Mouse (Mus musculus) midbrain, embryonic 11.5 days (tissue): ENCODE measurements at regions not wholly inside any gene's neighbourhood (a gene's known extent, or its start where the extent isn't known, plus 50 kb on each side); places are given as distances from the start of the nearest gene placed in this dataset.

ENCODE experiments used
- ATAC-seq: fragments of 200-750 bp; cut with Nextera tagmentation; 2 replicates; pipeline ENCODE4 v1.8.0; 2017; ENCODE audit warnings: moderate TSS enrichment, moderate library complexity; ENCODE audit not compliant: low FRiP score
- DNase-seq: peaks from one replicate; pipeline ENCODE4 v3.0.0; 2015; ENCODE audit warnings: low spot score; ENCODE audit errors: missing footprints
- H3K27ac ChIP-seq: fragments of 300-500 bp; sonication (generic); 2 replicates; pipeline ENCODE4 v1.5.1; 2014; ENCODE audit warnings: low read depth, low read length
- H3K27me3 ChIP-seq: fragments of 300-500 bp; sonication (generic); 2 replicates; pipeline ENCODE4 v1.6.1; 2014; ENCODE audit warnings: mild to moderate bottlenecking, low read length, moderate library complexity, mixed read lengths; ENCODE audit not compliant: control insufficient read depth, insufficient read depth
- H3K36me3 ChIP-seq: fragments of 300-500 bp; sonication (generic); 2 replicates; pipeline ENCODE4 v1.6.1; 2014; ENCODE audit warnings: mild to moderate bottlenecking, low read length, moderate library complexity, mixed read lengths; ENCODE audit not compliant: control insufficient read depth, insufficient read depth
- H3K4me1 ChIP-seq: fragments of 300-500 bp; sonication (generic); 2 replicates; pipeline ENCODE4 v1.6.1; 2014; ENCODE audit warnings: low read length; ENCODE audit not compliant: control insufficient read depth, insufficient read depth
- H3K4me2 ChIP-seq: fragments of 300-500 bp; sonication (generic); 2 replicates; pipeline ENCODE4 v1.6.1; 2014; ENCODE audit warnings: mild to moderate bottlenecking, moderate library complexity
- H3K4me3 ChIP-seq: fragments of 300-500 bp; sonication (generic); 2 replicates; pipeline ENCODE4 v1.5.1; 2014; ENCODE audit warnings: low read depth, low read length
- H3K9ac ChIP-seq: fragments of 300-500 bp; sonication (generic); 2 replicates; pipeline ENCODE4 v1.6.1; 2014; ENCODE audit warnings: low read length
- H3K9me3 ChIP-seq: fragments of 300-500 bp; sonication (generic); 2 replicates; pipeline ENCODE4 v1.6.1; 2016; ENCODE audit warnings: low read length; ENCODE audit not compliant: control insufficient read depth
- WGBS: fragments of 180-500 bp; shearing (Covaris S2); extraction: QIAGEN DNeasy Blood & Tissue Kit; methylation state at CpG from one replicate; pipeline ENCODE4 v1.1.7; 2014; 5-methylcytosine and 5-hydroxymethylcytosine counted together

DNA sequence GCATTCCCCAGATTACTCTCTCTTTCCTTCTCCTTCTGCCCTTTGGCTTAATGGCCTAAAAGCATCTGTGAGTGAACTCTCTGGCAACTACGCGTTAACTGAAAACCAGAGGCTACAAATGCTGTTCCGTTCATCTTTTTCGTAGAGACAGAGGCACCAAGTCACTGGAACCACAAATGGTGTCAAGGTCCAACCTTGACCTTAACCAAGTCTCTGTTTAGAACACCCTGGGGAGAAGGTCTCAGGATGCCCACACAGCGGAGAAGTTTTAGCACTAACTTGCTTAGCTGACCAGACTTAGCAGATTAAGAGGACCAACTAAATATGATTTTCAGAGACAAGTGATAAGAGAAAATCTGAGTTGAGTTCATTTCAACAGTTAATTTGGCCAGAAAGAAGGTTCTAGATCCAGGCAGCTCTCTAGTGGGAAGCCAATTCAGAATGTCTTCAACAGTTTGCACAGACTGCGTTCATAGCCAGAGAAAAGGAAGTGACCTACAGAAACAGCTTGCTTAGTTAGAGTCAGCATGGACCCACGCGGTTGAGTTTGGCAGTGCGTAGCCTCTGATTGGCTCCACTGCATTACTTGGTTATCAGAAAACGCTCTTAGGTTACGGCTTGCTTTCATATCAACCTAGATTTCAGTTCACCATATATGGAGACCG, 169.8 kb downstream of the Ly86 start:
- DNase-seq (peak; percentile 92), ATAC-seq (no peak)
- Histone ChIP-seq H3K4me1 (peaks cover 11% of the 10 kb centered on the region; the same call in 1 of the 2 replicates), H3K27me3 (peaks cover 19% of the 10 kb centered on the region; the same call in 1 of the 2 replicates), H3K4me3 (no peak overlapping the region), H3K36me3 (no peaks in the 10 kb centered on the region), H3K27ac (peak overlapping the region; percentile 46; the same call in 1 of the 2 replicates), H3K9me3 (no peaks in the 10 kb centered on the region), H3K4me2 (peak overlapping the region; percentile 32), H3K9ac (peak overlapping the region; percentile 14)
- WGBS: 70% methylated on average over 12 of the region's 12 CpGs

DNA sequence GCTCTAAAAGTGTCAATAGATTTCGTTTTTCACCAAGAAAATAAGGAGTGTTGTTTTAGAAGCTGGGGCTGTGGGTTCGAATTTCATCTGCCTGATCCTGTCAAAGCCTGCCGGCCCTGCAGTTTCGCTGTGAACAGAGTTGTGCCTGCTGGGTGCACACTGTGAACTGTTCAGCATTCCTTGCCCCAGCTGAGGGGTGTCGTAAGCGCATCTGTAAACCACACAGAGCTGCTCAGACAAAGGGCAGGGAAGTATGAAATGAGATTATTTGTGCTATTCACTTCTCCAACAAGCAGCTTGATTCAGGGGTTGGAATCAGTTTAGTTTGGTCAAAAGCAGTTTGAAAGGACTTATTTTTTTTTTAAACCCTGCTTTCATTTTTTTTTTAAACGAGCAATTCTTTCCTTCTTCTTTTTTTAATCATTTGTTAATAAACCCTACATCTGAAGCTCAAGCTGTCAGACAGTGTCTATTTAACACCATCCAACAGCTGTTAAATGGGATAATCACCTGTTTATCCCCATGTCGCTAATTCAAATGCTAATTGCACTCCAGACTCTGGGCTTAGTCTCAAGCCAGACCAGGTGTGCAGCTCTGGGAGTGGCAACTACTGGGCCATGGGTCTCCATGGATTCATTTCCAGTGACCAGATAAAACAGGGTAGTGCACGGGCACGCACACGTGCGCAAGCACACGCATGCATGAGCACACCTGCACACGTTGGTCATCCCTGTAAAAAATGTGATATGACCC, 172.2 kb downstream of the Ly86 start:
- peaks cover 16% of the 10 kb centered on the region; the same call in 1 of the 2 replicates for H3K27me3 ChIP-seq
- no peak overlapping the region for H3K4me3 ChIP-seq
- WGBS: 26% methylated on average over 14 of the region's 14 CpGs
- no peaks in the 10 kb centered on the region for H3K36me3 ChIP-seq
- no peaks in the 10 kb centered on the region for H3K9me3 ChIP-seq
- H3K4me2 ChIP-seq: no peak overlapping the region
- H3K9ac ChIP-seq: no peak overlapping the region
- ATAC-seq (peak; percentile 75), DNase-seq (peak; percentile 86)
- no peak overlapping the region for H3K27ac ChIP-seq
- peaks cover 11% of the 10 kb centered on the region; the same call in 1 of the 2 replicates for H3K4me1 ChIP-seq

DNA sequence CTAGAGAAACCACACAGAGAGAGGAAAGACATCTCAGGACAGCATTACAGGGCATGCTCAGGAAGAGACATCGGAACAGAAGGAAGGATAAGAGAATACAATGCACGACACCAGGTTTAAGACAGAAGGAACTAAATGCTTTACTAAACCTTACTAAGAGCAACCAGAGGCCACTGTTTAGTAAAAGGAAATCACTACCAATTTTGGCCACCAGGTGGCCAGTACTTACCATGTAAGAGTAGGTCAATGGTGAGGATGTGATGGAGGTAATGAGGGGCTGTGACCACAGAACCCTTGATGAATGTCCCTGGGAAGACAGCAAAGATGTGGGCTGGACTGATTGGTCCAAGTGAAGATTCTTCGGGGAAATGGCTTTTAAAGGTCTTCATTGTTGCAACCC, 174.9 kb downstream of the Ly86 start:
- peaks cover 12% of the 10 kb centered on the region; the same call in 1 of the 2 replicates for H3K27me3 ChIP-seq
- no peak for ATAC-seq

DNA sequence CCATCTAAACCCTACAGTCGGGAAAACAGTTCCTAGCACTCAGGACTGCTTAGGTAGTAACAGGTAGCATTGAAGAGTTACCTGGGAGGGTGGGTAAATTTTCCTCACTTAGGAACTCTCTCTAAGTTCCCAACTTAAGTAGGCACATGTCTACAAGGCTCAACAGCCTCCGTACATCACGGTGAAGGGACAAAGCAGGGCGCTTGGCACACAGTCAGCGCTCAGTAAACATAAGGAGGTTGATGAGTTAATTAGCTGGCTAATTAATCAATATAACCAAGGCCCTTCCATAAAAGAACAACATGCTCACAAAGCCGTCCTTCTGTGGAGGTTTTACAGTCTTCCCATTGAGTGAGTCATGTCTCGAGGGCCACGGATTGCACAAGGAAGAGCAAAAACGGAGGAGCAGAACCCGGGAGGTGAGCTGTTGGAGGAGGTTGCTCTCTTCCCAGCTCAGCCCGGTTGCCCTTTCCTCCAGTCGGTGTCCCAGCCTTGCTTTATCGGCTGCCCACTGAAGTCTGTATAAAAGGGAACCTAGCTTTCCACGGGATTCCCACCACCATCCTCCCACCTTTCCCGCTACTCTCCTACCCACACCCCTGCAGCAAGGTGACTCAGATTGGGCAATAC, 180.2 kb downstream of the Ly86 start:
- 88% methylated on average over 15 of the region's 15 CpGs for WGBS
- H3K9me3 ChIP-seq: no peaks in the 10 kb centered on the region
- ATAC-seq (no peak), DNase-seq (no peak)
- 0 out of 2 replicates have a peak, but pooled peaks cover 3% of the 10 kb centered on the region for H3K4me1 ChIP-seq
- H3K36me3 ChIP-seq: no peaks in the 10 kb centered on the region
- no peak overlapping the region for H3K27ac ChIP-seq
- H3K27me3 ChIP-seq: no peaks in the 10 kb centered on the region; the same call in 1 of the 2 replicates
- no peak overlapping the region for H3K4me2 ChIP-seq
- H3K9ac ChIP-seq: no peak overlapping the region
- H3K4me3 ChIP-seq: no peak overlapping the region

More for the DNA sequence above, 174.9 kb downstream of the Ly86 start:
- no peak overlapping the region for H3K27ac ChIP-seq
- no peaks in the 10 kb centered on the region for H3K9me3 ChIP-seq
- DNase-seq: peak; percentile 93
- H3K36me3 ChIP-seq: no peaks in the 10 kb centered on the region
- H3K9ac ChIP-seq: no peak overlapping the region
- H3K4me3 ChIP-seq: no peak overlapping the region
- no peak overlapping the region for H3K4me2 ChIP-seq
- WGBS: 73% methylated on average over 3 of the region's 3 CpGs
- H3K4me1 ChIP-seq: peaks cover 3% of the 10 kb centered on the region; the same call in 1 of the 2 replicates

DNA sequence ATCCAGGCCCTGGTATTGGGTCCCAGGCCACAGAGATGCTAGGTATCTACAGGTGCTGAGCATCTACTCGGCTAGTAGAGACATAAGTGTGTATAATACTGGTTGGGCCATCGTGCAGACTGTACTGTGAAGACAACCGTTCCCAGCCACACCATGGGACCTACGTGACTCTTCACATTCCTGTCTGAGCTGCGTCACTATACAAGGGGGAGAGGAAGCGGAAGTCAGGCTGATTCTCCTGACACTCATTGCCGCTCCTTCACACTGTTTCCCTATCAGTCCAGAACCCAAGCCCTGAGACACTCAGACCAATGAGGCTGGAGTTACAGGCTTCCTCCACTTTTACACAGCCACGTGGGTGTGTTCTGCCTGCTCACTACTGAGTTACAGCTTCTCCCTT, 181.1 kb downstream of the Ly86 start:
- WGBS: 89% methylated on average over 8 of the region's 8 CpGs
- Histone ChIP-seq H3K9ac (no peak overlapping the region), H3K36me3 (no peaks in the 10 kb centered on the region), H3K27ac (no peak overlapping the region), H3K9me3 (no peaks in the 10 kb centered on the region), H3K4me2 (no peak overlapping the region), H3K27me3 (no peaks in the 10 kb centered on the region; the same call in 1 of the 2 replicates), H3K4me3 (no peak overlapping the region), H3K4me1 (0 out of 2 replicates have a peak, but pooled peaks cover 3% of the 10 kb centered on the region)
- DNase-seq (no peak), ATAC-seq (no peak)

DNA sequence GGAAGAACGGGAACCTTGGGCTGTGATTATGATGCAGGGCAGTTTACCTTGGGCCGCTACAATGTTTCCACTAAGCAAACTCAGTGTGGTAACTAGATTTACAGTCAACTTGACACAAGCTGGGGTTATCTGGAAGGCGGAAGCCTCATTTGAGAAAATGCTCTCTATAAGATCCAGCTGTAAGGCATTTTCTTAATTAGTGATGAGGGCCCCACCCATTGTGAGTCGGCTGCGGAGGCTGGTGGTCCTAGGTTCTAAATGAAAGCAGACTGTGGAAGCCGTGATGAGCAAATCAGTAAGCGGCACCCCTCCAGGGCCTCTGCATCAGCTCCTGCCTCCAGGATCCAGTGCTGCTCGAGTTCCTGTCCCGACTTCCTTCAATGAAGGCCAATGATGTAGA, 183.4 kb downstream of the Ly86 start:
- H3K4me1 ChIP-seq: 0 out of 2 replicates have a peak, but pooled peaks cover 3% of the 10 kb centered on the region
- no peaks in the 10 kb centered on the region for H3K36me3 ChIP-seq
- H3K9ac ChIP-seq: no peak overlapping the region
- WGBS: 64% methylated on average over 9 of the region's 9 CpGs
- DNase-seq: no peak
- no peak overlapping the region for H3K4me3 ChIP-seq
- H3K4me2 ChIP-seq: no peak overlapping the region
- no peaks in the 10 kb centered on the region for H3K9me3 ChIP-seq
- no peaks in the 10 kb centered on the region; the same call in 1 of the 2 replicates for H3K27me3 ChIP-seq
- no peak overlapping the region for H3K27ac ChIP-seq
- no peak for ATAC-seq

DNA sequence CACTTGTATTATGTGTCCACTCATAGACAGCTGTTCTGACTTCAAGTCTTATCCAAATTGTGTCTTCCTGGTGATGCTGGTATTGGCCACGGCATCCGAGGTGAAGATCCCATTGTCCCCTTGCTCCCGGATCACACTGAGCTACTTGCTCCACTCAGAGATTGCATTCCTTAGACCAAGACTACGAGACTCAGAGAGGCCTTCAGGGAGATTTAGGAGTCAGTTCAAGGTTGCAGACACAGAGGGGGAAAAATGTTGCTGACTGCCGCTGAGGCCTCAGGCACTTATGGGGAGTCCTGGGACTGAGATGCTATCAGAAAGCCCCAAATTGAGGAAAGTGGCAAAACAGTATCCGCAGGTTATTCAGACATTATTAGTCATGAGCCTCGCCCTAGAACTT, 183.9 kb downstream of the Ly86 start:
- no peaks in the 10 kb centered on the region; the same call in 1 of the 2 replicates for H3K27me3 ChIP-seq
- no peaks in the 10 kb centered on the region for H3K9me3 ChIP-seq
- 0 out of 2 replicates have a peak, but pooled peaks cover 3% of the 10 kb centered on the region for H3K4me1 ChIP-seq
- no peak for DNase-seq
- H3K4me3 ChIP-seq: no peak overlapping the region
- ATAC-seq: no peak
- H3K36me3 ChIP-seq: no peaks in the 10 kb centered on the region
- no peak overlapping the region for H3K4me2 ChIP-seq
- no peak overlapping the region for H3K9ac ChIP-seq
- 86% methylated on average over 7 of the region's 7 CpGs for WGBS
- H3K27ac ChIP-seq: no peak overlapping the region

DNA sequence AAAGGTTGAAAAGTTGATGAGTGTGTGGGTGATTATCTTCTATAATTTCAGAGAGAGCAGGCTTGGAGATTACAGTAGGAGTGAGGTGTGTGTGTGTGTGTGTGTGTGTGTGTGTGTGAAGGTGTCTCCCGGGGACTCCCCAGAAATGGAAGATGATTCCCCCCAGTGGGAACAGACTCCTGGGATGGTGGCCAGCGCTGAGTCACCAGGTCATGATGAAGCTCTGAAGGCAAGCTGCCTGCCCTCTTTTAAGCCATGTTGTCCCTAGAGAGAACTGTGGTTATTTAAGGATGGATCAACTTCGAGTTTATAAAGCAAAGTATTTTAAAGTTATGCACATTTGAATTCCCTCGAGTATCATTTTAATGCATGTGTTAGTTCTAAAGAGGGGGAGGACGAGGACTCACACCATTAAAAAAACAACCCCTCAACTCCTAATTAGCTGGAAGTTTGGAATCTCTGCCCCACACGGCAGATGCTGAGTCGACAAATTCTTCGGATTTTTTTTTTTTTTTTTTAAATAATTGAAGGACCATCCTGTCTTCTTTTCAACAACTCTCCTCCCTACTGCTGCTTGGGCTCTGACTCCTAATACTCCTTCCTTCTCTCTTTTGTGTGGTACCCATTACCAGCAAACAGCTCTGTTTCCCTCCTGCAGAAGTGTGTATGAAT, 186.6 kb downstream of the Ly86 start:
- H3K9me3 ChIP-seq: no peaks in the 10 kb centered on the region
- no peak overlapping the region for H3K4me3 ChIP-seq
- no peak for ATAC-seq
- 71% methylated on average over 8 of the region's 8 CpGs for WGBS
- H3K9ac ChIP-seq: no peak overlapping the region
- no peak overlapping the region for H3K4me2 ChIP-seq
- H3K27ac ChIP-seq: no peak overlapping the region
- H3K36me3 ChIP-seq: no peaks in the 10 kb centered on the region
- H3K27me3 ChIP-seq: no peaks in the 10 kb centered on the region
- H3K4me1 ChIP-seq: 0 out of 2 replicates have a peak, but pooled peaks cover 3% of the 10 kb centered on the region
- no peak for DNase-seq
